Mouse (Mus musculus) stomach, postnatal 0 days (tissue): ENCODE data around the gene Irak2.

ENCODE experiments used
- CTCF ChIP-seq: IDR thresholded peaks from 2 replicates; pipeline ENCODE4 v1.5.1; 2016; ENCODE audit warnings: antibody characterized with exemption, low read depth, mild to moderate bottlenecking, moderate library complexity
- EP300 ChIP-seq: optimal IDR thresholded peaks from 2 replicates; pipeline ENCODE3; 2016; ENCODE audit warnings: antibody characterized with exemption

DNA sequence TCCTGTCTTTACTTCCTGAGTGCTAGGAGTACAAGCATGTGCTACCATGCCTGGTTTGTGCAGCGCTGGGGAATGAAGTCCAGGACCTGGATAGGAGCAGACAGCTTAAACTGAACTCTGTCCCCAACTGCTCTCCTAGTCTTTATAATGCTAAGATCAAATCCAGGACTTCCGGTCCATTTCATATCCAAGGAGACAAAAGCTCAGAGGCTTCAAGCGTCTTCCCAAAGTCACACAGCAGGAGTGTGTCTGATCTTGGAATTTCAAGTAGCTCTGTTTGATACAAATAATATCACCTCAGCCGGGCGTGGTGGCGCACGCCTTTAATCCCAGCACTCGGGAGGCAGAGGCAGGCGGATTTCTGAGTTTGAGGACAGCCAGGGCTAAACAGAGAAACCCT, 37.7 kb downstream of the Irak2 start:
- TF ChIP-seq CTCF (no peak), EP300 (no peak)
